Comparison of ENCODE assay signal across 16 mouse cellular contexts in genomic region chr13:49017375-49017774, GRCm38 (mm10). TPM values are rescaled to one million over a fixed set of nuclear protein-coding genes. Genes with fewer than 3 reads are reported as not detected.
DNase-seq lines count a peak whose midpoint lies in the region; TF ChIP-seq lines count a peak whose summit lies in the region.
"Had no signal": no experiment of that assay in that cellular context is flagged by ENCODE, and none has a peak within 500 bp of the region (broad histone marks: within the 10 kb centered on the region; RNA-seq: fewer than 3 reads in every experiment).

No protein-coding gene starts in this region.

- peak overlapping the region; percentile 98 for H3K27ac ChIP-seq in layer of hippocampus, adult 2 months
- H3K27ac ChIP-seq: embryonic facial prominence, embryonic 10.5 days; embryonic facial prominence, embryonic 12.5 days had no signal

- TF ChIP-seq CTCF in layer of hippocampus, adult 2 months (conservative IDR thresholded peaks at IDR 0.05) = no peak

- no peak overlapping the region for H3K4me3 ChIP-seq in layer of hippocampus, adult 2 months
- H3K4me3 ChIP-seq: embryonic facial prominence, embryonic 10.5 days; embryonic facial prominence, embryonic 12.5 days; forebrain, embryonic 12.5 days had no signal

- DNase-seq in cerebellum, adult 11-12 months = peak; percentile 50
- no peak for DNase-seq in cerebellum, postnatal 14 days
- peak; percentile 41 for DNase-seq in cerebellum, adult 9-11 months
- DNase-seq in cerebellum, postnatal 4 days (ENCODE audit: low spot score in 2 of 2) = no peak
- no peak for DNase-seq in layer of hippocampus, adult 2 months (ENCODE audit: low spot score in 2 of 2)
- DNase-seq in layer of hippocampus, adult 8-10 months (ENCODE audit: low spot score in 2 of 2) = no peak
- DNase-seq: adrenal gland, adult 8-10 months; adrenal gland, postnatal 14 days; adrenal gland, postnatal 36 days; B cell, adult 2 months; cerebellum, adult 18-20 months; cerebellum, postnatal 36 days; forebrain, postnatal 0 days had no signal

RNA-seq across cellular contexts. Expression of gene Fam120a, which starts 49.6 kb away (rescaled TPM):
- total RNA-seq in layer of hippocampus, adult 2 months (2021) = 100 to 1,000 TPM; 112 to 120 TPM
- 100 to 1,000 TPM; 103 to 110 (median 105) TPM for total RNA-seq in layer of hippocampus, adult 8-10 months (2022)

Comparison
In these comparisons a context has a peak if more than half of its experiments do, and no peak if none do; other contexts are left out.
1. DNase-seq: peak in cerebellum, adult 11-12 months (single experiment) and cerebellum, adult 9-11 months (single experiment); none in cerebellum, postnatal 14 days (0 of 2), cerebellum, postnatal 4 days (0 of 2), layer of hippocampus, adult 2 months (0 of 2) and layer of hippocampus, adult 8-10 months (0 of 2).